Mouse (Mus musculus): Measurements from ENCODE around the gene Actc1.
A peak's percentile ranks its signal among the peaks of the same experiment; 100 is the strongest.

Gene Actc1

DNA sequence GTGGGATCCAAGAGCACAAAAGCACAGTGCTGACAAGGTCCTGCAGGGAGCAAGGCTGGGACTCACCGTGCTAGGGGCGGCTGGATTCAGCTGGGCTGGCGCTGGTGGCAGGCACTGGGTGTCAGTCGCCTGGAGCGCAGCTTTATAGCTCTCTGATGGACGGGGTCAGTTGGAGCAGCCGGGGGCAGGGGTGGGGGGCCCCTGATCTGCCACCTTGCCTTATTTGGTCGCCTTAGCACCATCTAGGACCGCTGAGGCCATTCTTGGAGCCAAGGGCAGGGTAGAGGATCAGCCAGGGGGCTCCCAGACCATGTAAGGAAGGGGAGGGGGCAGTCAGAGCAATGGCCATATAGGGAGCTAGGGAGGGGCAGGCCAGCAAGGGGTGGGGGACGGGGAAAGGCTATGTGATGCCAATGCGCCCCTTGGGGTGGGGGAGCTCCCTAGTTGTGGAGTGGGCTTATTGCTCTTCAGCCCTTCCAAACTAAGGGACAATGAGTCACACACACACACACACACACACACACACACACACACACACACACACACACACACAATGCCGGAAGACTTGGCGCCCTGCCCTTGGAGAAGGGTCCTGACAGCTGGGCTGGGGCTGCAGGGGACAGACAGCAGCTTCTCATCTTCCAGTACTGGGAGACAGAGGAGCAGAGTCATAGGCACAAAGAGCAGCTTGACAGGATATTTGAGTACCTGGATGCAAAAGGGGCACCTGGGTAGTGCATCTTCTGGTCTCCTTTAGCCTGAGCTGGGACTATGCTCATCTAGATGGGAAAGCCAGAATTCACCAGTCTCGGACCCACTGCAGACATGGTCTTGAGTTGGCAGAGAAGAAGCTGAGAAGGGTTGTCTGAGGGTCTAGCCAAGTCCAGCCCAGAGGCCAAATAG is at the start of gene Actc1:
Actc1 (minus strand) TSS at position 853 of the 903 bp plus-strand sequence.
- DNase-seq, result no peak

DNA sequence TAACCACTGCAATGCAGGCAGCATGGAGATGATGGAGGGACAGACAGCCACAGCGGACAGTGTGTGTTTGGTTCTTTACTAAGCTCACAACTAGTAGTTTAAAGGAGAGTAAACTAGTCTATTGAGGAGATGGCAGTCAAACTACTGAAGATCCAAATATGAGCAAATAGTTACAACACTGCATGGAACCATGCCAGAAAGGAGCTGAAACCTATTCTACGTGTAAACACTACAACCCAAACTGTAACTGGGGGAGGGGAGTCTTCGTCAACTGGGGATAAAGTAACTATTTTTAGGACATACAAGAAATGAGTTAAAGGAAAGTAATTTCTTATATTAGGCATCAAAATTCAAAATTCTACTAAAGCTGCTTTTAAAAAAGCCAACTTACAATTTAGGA is 49.1 kb upstream of the Actc1 start:
- DNase-seq, result no peak

GRCm38 (mm10) chr2:114100834-114101233 is 47.5 kb upstream of the Actc1 start:
- DNase-seq, result no peak

- no peak for DNase-seq
These were observed 46.5 kb upstream of the Actc1 start for GRCm38 (mm10) chr2:114099816-114100215.

DNA sequence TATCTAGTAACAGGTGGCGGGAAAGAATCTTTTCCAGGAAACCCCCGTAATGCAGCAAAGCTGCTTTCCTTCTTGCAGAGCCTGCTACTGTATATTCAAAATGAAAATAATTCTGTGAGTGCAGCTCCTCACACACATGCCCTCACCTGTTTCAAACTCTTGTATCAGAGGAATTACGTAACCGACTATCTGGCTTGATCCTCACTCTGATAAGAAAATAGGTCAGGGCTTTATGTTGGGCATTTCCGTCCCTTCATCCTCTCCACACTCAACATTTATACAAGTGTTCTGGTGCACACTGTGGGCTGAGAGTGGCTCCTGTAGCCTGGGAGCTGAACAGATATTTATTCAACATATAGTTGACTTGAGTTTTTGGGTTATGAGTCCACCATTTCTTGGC is 45.8 kb upstream of the Actc1 start:
- no peak for DNase-seq

GRCm38 (mm10) chr2:114097627-114098026 is 44.3 kb upstream of the Actc1 start:
- no peak for DNase-seq

GRCm38 (mm10) chr2:114096570-114096969 is 43.2 kb upstream of the Actc1 start:
- no peak for DNase-seq

GRCm38 (mm10) chr2:114095348-114095747 is 42.0 kb upstream of the Actc1 start:
- DNase-seq, result peak; percentile 38

GRCm38 (mm10) chr2:114094696-114095095 is 41.3 kb upstream of the Actc1 start:
- DNase-seq, result no peak

- no peak for DNase-seq
These were observed 40.2 kb upstream of the Actc1 start for GRCm38 (mm10) chr2:114093577-114093976.

DNA sequence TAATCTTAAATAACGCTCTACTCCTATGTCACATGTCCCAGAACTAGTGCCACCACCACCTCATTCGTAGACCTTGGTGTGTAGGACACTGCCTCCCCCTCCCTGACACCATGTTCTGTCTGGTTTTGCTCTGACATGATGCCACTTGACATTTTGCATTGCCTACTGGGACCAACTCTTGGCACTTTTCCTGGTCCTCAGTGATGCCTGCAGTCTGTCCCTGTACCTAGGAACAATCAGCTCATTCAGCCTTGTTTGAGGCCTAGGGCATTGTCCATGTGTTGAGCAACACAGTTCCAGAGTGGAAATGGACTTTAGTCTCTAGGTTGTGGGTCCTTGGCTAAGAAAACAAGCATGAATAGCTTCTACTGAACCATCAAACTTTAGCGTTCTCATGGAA is 36.5 kb upstream of the Actc1 start:
- DNase-seq, result no peak

GRCm38 (mm10) chr2:114087271-114087670 is 33.9 kb upstream of the Actc1 start:
- no peak for DNase-seq

GRCm38 (mm10) chr2:114071876-114072275 is 18.5 kb upstream of the Actc1 start:
- DNase-seq, result no peak

DNA sequence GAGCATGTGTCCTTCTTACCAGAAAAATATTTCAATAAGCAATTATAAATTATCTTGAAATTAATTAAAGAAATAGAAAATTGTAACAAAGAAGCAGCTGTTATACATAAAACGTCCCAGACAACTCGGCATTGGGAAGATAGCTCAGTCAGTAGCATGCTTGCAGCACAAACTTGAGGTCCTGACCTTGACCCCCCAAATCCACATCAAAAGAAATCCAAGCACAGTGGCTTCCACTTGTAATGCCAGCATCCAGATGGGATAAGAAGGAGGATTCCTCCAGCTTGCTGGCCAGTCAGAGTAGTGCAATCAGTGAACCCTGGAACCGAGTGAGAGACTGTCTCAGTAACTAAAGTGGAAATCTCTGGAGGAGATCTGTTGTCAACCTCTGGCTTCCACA is 12.9 kb upstream of the Actc1 start:
- DNase-seq, result no peak

DNA sequence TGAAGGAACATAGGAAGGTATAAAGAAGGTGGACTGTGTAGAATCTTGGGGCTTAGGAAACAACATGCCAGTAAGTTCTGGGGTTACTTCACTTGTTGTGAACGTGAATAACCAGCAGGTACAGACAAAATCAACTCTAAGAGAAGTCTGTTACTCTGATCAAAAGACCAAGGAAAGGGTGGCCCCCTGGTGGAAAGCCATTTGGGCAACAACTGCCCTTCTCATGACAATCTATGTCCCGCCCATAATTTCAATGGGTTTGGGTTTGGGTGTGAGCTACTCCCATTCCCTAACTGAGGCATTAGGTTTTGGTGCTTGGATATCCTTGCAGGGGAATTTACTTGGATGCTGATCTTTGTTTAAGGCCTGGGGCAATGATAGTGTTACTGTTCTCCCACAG is 10.7 kb upstream of the Actc1 start:
- DNase-seq, result no peak

- no peak for DNase-seq
These were observed 6.8 kb upstream of the Actc1 start for GRCm38 (mm10) chr2:114060071-114060591.

GRCm38 (mm10) chr2:114059608-114060007 is 6.3 kb upstream of the Actc1 start:
- no peak for DNase-seq

- DNase-seq, result no peak
These were observed 5.0 kb upstream of the Actc1 start for GRCm38 (mm10) chr2:114058226-114058796.

DNA sequence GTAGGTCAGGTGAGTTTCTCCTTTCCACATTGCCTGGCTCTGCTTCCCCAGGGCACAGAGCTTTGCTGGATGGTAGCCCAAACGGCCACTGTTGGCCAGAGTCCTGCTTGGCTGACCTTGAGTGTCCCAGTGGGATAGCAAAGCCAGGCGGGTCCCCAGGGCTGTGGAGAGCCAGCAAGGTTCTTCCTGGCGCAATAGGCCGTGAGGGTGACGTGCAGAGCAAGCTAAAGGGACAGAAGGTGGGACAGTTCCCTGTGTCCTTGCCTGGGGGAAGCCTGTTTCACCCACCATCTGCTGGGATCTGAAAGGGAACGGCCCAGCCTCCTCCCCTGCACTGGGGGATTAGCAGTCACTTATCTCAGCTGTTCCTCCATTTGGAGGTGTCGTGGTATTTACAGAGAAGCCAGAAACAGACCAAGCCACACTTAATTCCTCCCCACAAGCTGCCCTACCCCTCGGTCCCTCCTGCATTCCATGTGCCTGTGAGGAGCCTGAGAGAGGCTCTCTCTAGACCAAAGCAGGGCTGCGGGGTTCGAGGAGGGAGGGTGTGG is 4.0 kb upstream of the Actc1 start:
- no peak for DNase-seq

GRCm38 (mm10) chr2:114054129-114054528 is 781 bp upstream of the Actc1 start:
- DNase-seq, result no peak

DNA sequence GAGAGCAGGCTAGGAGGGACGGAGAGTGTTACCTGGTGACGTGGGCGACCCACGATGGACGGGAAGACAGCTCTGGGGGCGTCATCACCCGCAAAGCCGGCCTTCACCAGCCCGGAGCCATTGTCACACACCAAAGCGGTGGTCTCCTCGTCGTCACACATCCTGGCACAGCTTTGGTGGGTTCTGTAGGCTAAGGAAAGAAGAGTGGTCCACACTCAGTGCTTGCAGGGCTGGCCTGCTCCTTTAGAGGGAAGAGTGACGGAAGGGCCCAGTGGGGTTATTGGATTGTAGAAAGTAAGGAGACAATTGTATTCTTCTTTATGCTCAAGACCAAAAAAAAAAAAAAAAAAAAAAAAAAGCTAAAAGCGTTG is 1.5 kb downstream of the Actc1 start:
- DNase-seq, result no peak

DNA sequence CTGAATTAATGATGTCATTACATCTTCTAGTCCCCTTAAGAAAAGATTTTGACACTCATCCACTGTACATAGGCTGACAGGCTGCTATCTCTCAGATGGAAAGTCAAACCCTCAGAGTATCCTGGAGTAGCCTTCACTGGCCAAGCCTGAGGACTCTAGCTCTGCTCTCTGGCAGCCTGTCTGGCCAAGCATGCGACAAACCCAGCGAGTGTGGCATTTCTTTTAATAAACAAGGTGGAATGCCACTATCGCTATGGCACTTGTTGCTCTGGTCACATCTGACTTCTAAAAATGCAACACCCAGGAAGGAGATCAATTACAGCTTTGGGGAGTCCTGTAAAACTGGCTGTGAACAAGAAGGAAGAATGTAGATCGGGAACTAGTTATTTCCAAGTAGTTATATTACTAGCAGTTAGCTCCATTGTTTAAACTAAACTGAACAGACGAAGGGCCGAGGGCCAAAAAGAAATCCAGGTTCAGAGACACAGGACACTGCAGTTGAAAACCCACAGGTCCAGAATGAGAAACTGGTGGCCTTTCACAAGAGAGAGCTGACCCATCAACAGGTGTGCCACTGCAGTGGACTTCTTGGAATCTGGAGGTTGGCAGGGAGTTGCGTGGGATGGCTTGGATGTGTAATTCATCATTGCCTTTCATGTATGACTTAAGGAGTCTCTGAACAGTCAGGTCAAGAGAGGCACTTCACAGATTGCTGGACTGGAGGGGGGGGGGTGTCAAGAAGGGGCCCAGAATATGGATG is 2.1 kb downstream of the Actc1 start:
- DNase-seq, result no peak

- DNase-seq, result no peak
These were observed 3.2 kb downstream of the Actc1 start for GRCm38 (mm10) chr2:114050150-114050549.
